25 mouse cellular contexts compared by ENCODE assay signal in the genomic region with DNA sequence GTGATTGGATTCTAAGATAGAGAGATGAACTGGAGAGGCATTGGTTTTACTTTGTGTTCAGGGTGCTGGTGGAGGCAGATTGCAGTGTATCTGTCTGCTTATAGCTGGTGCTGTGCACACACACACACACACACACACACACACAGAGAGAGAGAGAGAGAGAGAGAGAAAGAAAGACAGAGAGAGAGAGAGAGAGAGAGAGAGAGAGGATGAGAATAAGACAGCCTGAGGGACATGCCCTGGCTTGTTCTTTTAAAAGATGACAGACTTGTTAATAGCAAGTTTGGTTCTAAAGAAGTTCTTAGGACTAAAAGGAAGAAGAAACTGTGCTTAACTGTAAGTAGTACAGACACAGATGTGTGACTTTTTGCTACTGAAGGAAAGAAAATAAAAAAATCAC. TPM values are rescaled to one million over a fixed set of nuclear protein-coding genes. Genes with fewer than 3 reads are reported as not detected.
A peak's percentile ranks its signal among the peaks of the same experiment; 100 is the strongest.
DNase-seq lines count a peak whose midpoint lies in the region; ATAC-seq and TF ChIP-seq lines count a peak whose summit lies in the region.
"Had no signal": no experiment of that assay in that cellular context is flagged by ENCODE, and none has a peak within 500 bp of the region (broad histone marks: within the 10 kb centered on the region; RNA-seq: fewer than 3 reads in every experiment).

No protein-coding gene starts in this region.

- in situ Hi-C loops in CH12.LX (cut with MboI; ENCODE audit: low pct_ligation_motif_present, low pct_unique_long_range_greater_than_20kb, low sequenced_read_pairs) (no loop called here), ES-E14 (cut with MboI; ENCODE audit: low sequenced_read_pairs in 2 of 2, unreplicated experiment in 2 of 2) (no loop called here)

- peaks cover 24 to 58% of the 10 kb centered on the region in 2 experiments for H3K4me1 ChIP-seq in CH12.LX (ENCODE audit: control insufficient read depth in 1 of 2, insufficient read depth in 2 of 2)
- peaks cover 3 to 8% of the 10 kb centered on the region in 2 experiments; a peak in 3 of 4 replicates for H3K4me1 ChIP-seq in ES-E14 (ENCODE audit: control insufficient read depth in 2 of 2, insufficient read depth in 2 of 2, low read length in 2 of 2, poor library complexity in 1 of 2)
- peaks cover 7% of the 10 kb centered on the region for H3K4me1 ChIP-seq in embryonic fibroblast, embryonic 13.5 days (ENCODE audit: control insufficient read depth, insufficient read depth, low read length)

- H3K9me3 ChIP-seq in CH12.LX (replicated peaks; ENCODE audit: low read length) (no peaks in the 10 kb centered on the region), ES-E14 (ENCODE audit: control insufficient read depth, insufficient read depth, low read depth, low read length) (no peaks in the 10 kb centered on the region)
- H3K9me3 ChIP-seq: embryonic facial prominence, embryonic 10.5 days; embryonic facial prominence, embryonic 12.5 days; forebrain, embryonic 10.5 days; forebrain, embryonic 12.5 days had no signal

- TF ChIP-seq EP300 in CH12.LX (IDR thresholded peaks at IDR 0.05; ENCODE audit: low read length): no peak

- no peak for TF ChIP-seq RAD21 in CH12.LX (IDR thresholded peaks at IDR 0.05; ENCODE audit: low read depth, low read length)

- DNase-seq in 3T3-L1 (ENCODE audit: low read depth, low spot score) (peak; percentile 26), CH12.LX (ENCODE audit: extremely low read depth) (no peak), ES-E14 (ENCODE audit: low read depth, low spot score) (no peak)
- no peak for DNase-seq in ovary, postnatal 10 days (ENCODE audit: low spot score)
- DNase-seq in neural tube, embryonic 10.5 days (ENCODE audit: extremely low spot score, low spot score): no peak
- no peak for DNase-seq in kidney, postnatal 36 days
- DNase-seq: adrenal gland, adult 2 months; adrenal gland, postnatal 10 days; adrenal gland, postnatal 25 days; B cell, adult 2 months; cerebellum, adult 11-12 months; cerebellum, adult 2 months; cerebellum, adult 9-10 months; cerebellum, postnatal 10 days; cerebellum, postnatal 25 days; forebrain, postnatal 0 days had no signal

- no peak for TF ChIP-seq CTCF in CH12.LX (conservative IDR thresholded peaks at IDR 0.05 in 1 of 2, IDR thresholded peaks at IDR 0.05 in 1 of 2; ENCODE audit: low read depth in 2 of 2, low read length in 2 of 2)
- no peak for TF ChIP-seq CTCF in embryonic fibroblast, embryonic 13.5 days (IDR thresholded peaks at IDR 0.05; ENCODE audit: borderline replicate concordance, insufficient read depth, low read length)

- no peaks in the 10 kb centered on the region for H3K79me2 ChIP-seq in CH12.LX (replicated peaks; ENCODE audit: control insufficient read depth, extremely low read depth, insufficient read depth, poor library complexity, severe bottlenecking)

- H3K9ac ChIP-seq in CH12.LX (ENCODE audit: insufficient read depth, low read depth) (no peak overlapping the region), ES-E14 (ENCODE audit: insufficient read depth, low read depth, low read length, poor library complexity, severe bottlenecking) (no peak overlapping the region)
- H3K9ac ChIP-seq: embryonic facial prominence, embryonic 12.5 days; forebrain, embryonic 12.5 days; forebrain, postnatal 0 days had no signal

- ATAC-seq in inflammation-experienced regulatory T-cells, adult 6 months: no peak
- ATAC-seq: CD4-positive, CD25-positive, alpha-beta regulatory T cell, adult 4 months; forebrain, embryonic 14.5 days; forebrain, postnatal 0 days had no signal

- H3K27ac ChIP-seq in CH12.LX (ENCODE audit: insufficient read depth, low read depth) (no peak overlapping the region), ES-E14 (ENCODE audit: insufficient read depth, low read depth, low read length, poor library complexity, severe bottlenecking) (peak overlapping the region; percentile 10; the same call in 1 of the 2 replicates)
- peak overlapping the region; percentile 81 for H3K27ac ChIP-seq in embryonic fibroblast, embryonic 13.5 days (ENCODE audit: insufficient read depth, low read length)
- H3K27ac ChIP-seq: embryonic facial prominence, embryonic 10.5 days; embryonic facial prominence, embryonic 12.5 days; forebrain, embryonic 10.5 days; forebrain, embryonic 12.5 days had no signal

- H3K4me3 ChIP-seq in CH12.LX (replicated peaks in 1 of 3; ENCODE audit: low read depth in 2 of 3, low read length in 2 of 3, poor library complexity in 1 of 3): no peak overlapping the region
- H3K4me3 ChIP-seq in ES-E14 (ENCODE audit: insufficient read depth in 1 of 2, low read depth in 1 of 2, low read length in 2 of 2, poor library complexity in 1 of 2, severe bottlenecking in 1 of 2): no peak overlapping the region
- H3K4me3 ChIP-seq in embryonic fibroblast, embryonic 13.5 days (ENCODE audit: insufficient read depth, low read length): no peak overlapping the region
- H3K4me3 ChIP-seq: embryonic facial prominence, embryonic 10.5 days; embryonic facial prominence, embryonic 12.5 days; erythroblast, embryonic 14.5 days; forebrain, embryonic 10.5 days; forebrain, embryonic 12.5 days had no signal

- TF ChIP-seq POLR2A in CH12.LX (IDR thresholded peaks at IDR 0.05; ENCODE audit: low read depth, low read length): no peak
- TF ChIP-seq POLR2A in embryonic fibroblast, embryonic 13.5 days (IDR thresholded peaks at IDR 0.05; ENCODE audit: low read depth, low read length): no peak

- no peaks in the 10 kb centered on the region for H3K27me3 ChIP-seq in CH12.LX (replicated peaks)
- H3K27me3 ChIP-seq: embryonic facial prominence, embryonic 12.5 days; forebrain, embryonic 12.5 days had no signal

- peaks cover 11 to 73% of the 10 kb centered on the region in 2 experiments for H3K36me3 ChIP-seq in CH12.LX (replicated peaks in 1 of 2; ENCODE audit: control insufficient read depth in 1 of 2, insufficient read depth in 1 of 2, low read length in 1 of 2)
- peaks cover 50% of the 10 kb centered on the region for H3K36me3 ChIP-seq in ES-E14 (ENCODE audit: control insufficient read depth, insufficient read depth, low read length, poor library complexity, severe bottlenecking)

- H3K4me2 ChIP-seq in CH12.LX (ENCODE audit: insufficient read depth, low read depth, poor library complexity, severe bottlenecking): no peak overlapping the region
- H3K4me2 ChIP-seq: embryonic facial prominence, embryonic 12.5 days; forebrain, embryonic 12.5 days had no signal

- dilution Hi-C loops in CH12.LX (cut with MboI; ENCODE audit: extremely low pct_ligation_motif_present, extremely low pct_unique_long_range_greater_than_20kb, low sequenced_read_pairs): no loop called here

TF ChIP-seq in CH12.LX, 34 proteins besides CTCF, POLR2A, EP300 and RAD21:
- TF ChIP-seq CHD1 (IDR thresholded peaks at IDR 0.05; ENCODE audit: low read depth, low read length) (peak; percentile 72; the same call in 1 of the 2 replicates), NELFE (IDR thresholded peaks at IDR 0.05; ENCODE audit: low read depth, low read length) (no peak), ETS1 (conservative IDR thresholded peaks at IDR 0.05; ENCODE audit: low read depth, low read length) (0 out of 2 replicates have a peak, but pooled peaks have one; percentile 3), UBTF (IDR thresholded peaks at IDR 0.05; ENCODE audit: low read depth, low read length) (no peak)

TF ChIP-seq in ES-E14, 5 proteins besides CTCF, POLR2A, EP300 and RAD21:
- no peak for TF ChIP-seq MAFK (IDR thresholded peaks at IDR 0.05; ENCODE audit: insufficient read depth, low read depth, low read length)
- no peak for TF ChIP-seq HCFC1 (IDR thresholded peaks at IDR 0.05; ENCODE audit: borderline replicate concordance, insufficient read depth, low read length)
- TF ChIP-seq CHD2 (IDR thresholded peaks at IDR 0.05; ENCODE audit: low read depth, low read length): no peak
- no peak for TF ChIP-seq ZNF384 (IDR thresholded peaks at IDR 0.05; ENCODE audit: low read depth, low read length)
- no peak for TF ChIP-seq ZC3H11A (IDR thresholded peaks at IDR 0.05; ENCODE audit: borderline replicate concordance, low read depth, low read length)
TF ChIP-seq in ES-E14: peak in this region for 0.

RNA-seq across cellular contexts. Expression of gene Bcl2l11, which starts 8.0 kb away (rescaled TPM):
- total RNA-seq in CH12.LX (2012; rRNA removed) (7.8 and 9.9 TPM in 2 replicates), CH12.LX (2014; rRNA removed) (10.2 and 11.6 TPM in 2 replicates), ES-E14 (2012; rRNA removed) (23.6 and 29.4 TPM in 2 replicates)
- polyA plus RNA-seq in CH12.LX (2012; ENCODE audit: insufficient read length, low read depth): 18.4 and 24.6 TPM in 2 replicates
- 16.4 and 22.3 TPM in 2 replicates for polyA plus RNA-seq in embryonic fibroblast, embryonic 13.5 days (2011; ENCODE audit: insufficient read length, low read depth, missing spikeins)
- polyA plus RNA-seq in inflammation-experienced regulatory T-cells, adult 6 months (2017; shearing (Covaris generic)): 10 to 100 TPM in 2 of 3 experiments, 1 to 10 TPM in 1; 8.8 to 16.6 (median 14.3) TPM
